Mouse (Mus musculus) frontal cortex, postnatal 14 days (tissue): Measurements from ENCODE around the gene 4930402F06Rik.

Source experiments
- DNase-seq, 2 experiments: peaks; one replicate each; pipeline ENCODE4 v3.0.0; 2022; ENCODE audit warnings: low spot score in 2 of 2

The 4930402F06Rik gene

DNA sequence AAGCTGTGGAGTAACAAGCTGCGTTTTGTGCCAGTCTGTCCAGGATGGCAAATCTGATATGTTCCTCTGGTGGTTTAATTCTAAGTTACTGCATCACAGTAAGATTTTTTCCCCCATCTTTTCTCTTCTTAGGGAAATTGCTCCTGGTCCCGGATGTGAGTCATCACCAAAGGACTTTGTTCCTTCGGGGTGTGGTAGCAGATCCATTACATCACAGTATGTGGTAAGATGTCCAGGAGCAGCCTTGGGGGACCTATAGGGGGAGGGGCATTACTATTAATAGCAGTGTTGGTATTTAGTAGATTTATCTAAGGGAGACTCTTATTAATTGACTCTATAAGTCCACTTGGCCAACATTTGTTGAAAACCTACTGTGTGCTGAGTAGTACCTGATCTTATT lies 54.4 kb downstream of the 4930402F06Rik start:
- no peak for DNase-seq

DNA sequence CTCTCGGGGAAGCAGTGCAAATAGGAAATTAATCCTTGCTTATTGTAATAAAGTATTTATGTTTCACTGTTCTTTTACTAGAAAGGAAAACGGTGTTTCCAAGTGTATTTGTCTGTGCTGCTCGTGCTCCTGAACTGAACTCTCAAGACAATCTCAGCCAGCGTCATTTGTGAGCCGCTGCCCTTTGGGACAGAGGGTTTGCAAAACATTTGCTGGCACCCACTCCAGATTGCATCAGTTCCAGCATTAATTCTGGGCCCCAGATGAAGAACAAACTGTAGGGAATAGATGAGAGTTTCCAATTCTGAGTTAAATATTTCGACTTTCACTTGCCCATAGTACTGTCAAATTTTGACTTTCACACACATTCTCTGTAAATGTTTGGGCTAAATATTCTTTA lies 58.3 kb downstream of the 4930402F06Rik start:
- no peak for DNase-seq

DNA sequence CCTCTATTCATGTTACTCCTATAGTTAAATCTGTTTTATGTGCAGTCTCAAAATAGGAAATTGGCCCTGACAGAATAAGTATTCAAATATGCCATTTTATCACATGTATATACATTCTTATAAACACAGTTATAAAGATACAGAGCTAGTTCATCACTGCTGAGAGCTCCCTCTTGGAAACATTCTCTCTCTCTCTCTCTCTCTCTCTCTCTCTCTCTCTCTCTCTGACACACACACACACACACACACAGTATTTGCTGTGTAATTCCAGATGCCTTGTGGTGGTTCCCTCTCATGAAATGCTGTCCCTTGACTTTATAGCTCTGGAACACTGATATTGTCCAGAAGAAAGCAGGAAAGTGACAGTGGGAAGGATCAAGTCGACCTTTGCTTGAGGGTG lies 58.9 kb downstream of the 4930402F06Rik start:
- no peak for DNase-seq

DNA sequence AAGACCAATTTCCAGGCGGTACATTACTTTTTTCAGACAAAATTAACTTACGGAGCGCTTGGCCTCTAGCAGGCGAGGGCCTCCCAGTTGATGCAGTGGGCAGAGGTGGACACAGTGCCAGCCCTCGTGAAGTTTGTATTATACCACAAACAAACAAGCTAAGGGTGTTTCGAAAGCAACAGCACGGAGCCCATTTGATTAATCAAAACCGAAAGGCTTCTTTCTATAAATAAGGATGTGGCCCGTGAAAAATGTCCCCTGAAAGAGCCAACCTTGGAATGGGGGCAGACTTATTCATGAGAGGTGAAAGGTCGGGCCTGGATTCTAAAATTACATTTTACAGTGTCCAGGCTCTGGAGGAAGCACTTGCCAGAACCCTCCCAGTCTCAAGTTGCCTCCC lies 59.6 kb downstream of the 4930402F06Rik start:
- no peak for DNase-seq

DNA sequence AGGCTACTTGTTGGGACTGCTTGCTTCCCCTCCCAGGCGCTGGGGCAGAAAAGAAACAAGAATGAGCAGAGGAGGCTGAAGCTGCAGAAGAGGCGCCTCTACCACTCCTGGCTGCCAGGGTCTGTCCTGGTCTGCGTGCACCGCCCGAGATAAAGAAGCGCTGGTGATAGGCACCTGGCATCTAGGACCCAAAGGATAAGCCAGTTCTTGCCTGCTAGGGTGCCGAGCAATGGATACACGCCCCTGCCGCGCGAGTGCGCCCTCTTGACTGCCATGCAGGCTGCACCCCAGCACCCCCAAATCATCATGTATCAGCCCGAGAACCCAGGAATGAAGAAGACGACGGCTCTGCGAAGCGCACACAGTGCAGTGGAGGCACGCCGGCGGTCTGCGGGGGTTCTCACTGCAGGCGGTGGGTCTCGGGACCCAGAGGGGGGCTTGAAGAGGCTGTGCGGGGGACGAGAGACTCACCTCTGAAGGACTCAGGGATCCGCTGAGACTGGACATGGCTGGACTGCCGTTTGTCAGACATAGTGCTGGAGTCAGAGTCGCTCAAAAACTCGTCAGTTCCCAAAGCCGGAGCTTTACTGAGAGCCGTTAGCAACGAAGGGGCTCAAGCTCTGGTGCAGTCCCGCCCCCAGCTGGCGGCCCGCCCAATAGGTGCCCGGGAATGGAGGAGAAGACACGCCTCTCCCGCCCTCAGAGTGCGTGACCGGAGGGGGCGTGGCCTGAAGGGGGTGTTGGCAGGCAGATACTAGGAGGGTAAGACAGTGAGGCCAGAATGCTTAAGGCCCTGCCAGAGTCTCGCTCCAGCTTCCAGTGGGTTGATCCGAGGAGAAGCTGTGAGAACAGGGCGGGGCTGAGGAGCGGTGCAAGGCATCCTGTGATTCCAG lies 60.3 kb downstream of the 4930402F06Rik start, which contains the start of gene Stom:
TSS of gene Stom (minus strand) at position 589 of the 893 bp plus-strand sequence.
- DNase-seq = peak; percentile 94 to 97

DNA sequence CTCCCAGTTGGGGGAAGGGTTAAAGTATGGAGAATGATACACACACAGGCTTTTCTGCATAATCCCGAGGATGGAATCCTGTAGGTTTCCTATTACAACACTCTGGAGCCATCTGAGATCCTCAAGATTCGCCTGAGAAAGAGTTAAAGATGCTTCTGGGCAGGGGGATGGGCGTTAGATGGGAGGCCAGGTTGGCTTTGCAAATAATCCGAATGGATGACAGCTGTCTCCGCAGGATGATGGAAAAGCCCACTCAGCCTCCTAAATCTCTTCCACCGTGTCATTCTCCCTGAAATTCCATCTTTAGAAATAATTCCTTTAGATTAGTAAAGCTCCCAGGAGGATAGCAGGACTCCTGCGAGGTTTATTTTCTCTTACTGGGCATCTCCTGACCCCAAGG lies 61.4 kb downstream of the 4930402F06Rik start:
- no peak for DNase-seq

DNA sequence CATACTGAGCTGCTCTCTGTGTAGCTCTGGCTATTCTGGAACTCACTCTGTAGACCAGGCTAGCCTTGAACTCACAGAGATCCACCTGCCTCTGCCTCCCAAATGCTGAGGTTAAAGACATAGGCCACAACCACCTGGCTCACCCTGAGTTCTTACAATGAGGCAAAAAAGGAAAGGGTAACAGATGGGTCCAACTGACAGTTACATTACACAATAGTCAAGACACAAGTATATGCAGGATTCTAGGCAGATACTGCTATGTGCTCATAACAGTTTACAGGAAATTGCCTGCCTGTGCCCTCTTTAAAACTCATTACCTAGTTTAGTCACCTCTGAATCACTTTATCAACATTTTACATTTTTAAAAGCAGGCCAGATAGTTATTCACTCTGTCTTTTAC lies 63.3 kb downstream of the 4930402F06Rik start:
- no peak for DNase-seq

DNA sequence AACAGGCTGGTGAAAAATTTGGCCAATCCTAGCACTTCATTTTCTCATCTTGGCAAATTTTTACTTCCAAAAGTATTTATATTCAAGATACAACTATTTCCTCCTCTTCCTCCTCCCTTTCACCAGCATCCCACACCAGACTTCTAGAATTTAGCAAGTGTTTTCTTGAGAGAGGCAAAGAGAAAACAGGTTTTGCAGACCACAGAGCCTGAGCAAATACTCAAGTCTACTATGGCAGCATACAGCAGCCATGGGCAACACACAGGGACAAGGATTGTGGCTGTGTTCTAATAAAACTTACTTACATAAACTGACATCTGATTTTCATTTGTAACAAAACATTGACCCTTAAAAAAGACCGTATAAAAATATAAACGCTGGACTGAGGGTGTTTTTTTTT lies 65.8 kb downstream of the 4930402F06Rik start:
- DNase-seq = no peak

DNA sequence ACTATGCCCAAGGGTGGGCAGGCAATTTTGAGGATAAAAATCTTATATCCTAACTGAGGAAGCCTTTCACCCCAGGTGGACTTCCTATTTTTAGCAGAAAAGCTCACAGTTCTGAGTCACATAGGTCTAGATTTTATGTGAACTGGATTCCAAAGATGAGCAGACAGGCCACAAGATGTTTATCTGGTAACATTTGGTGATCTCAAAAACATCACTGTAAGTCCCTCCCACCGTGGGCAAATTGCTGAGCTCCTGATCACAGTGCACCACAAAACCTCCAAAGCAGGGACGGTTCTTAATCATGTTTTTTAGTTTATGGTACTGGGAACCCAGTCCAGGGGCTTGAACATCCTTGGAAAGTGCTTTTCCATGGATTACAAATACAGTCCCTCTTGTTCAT lies 67.9 kb downstream of the 4930402F06Rik start:
- no peak for DNase-seq

DNA sequence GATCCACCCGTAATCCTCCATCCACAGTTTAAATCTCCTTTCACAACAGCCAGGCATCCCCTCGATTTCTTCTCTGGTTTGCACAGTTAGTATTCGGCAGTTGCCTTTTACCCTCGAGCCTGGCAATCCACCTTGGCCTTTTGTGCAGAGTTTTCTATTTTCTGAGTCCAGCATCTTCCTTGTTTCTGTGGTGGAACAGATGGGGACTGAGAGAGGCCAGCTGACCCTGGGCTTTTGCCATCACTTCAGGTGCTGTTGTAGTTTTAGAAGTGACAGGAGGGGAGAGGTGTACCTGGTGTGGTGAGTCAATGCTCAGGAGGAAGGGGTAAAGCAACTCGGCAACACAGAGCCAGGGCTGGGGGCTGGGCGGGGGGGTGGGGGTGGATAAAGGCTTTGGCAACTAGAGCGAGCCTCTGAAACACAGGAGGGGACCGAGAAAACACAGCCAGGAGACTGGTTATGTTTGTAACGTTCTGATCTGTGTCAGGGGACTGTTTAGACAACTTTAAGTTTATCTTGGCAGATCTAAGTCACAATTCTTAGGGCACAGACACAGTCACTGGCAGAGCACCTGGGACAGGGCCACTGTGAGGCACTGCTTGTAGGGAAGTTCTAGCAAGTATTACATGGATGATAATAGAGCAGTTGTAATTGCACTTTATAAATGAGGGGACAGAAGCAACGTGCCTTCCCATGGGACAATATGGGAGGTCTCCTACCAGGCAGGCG lies 68.7 kb downstream of the 4930402F06Rik start:
- no peak for DNase-seq

DNA sequence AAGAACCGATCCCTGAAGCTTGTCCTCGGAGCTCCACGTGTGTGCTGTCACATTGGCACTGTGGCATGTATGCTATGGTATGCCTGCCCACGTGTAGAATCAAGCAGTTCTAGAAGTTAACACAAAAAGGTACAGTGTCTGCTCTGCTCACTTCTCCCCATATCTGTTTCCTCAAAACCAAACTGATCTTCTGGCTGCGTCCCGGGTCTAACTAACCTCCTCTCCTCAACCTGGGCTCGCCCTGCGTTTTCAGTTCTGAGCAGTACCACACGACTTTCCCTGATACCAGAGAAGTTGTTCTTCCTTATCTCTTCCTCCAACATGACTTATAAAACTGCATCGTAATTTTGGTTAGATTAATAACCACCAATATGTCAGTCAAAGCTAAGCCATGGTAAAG lies 69.4 kb downstream of the 4930402F06Rik start:
- DNase-seq = no peak

DNA sequence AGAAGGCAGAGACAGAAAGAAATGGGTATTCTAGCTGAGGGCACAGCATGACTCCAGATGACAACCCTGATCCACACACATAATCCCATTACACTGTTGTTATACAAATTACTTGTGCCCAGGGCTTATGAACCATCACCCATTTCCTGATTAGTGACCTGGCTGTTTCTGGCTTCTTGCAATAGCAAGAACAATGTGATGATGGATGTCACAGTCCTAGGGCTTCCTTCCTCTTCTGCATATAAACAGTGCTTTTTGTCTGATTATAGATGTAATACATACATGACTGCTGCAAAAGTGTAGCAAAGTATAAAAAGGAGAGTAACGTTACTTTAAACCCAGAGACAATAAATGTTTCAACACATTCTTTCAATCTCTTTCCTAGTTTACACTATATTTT lies 70.0 kb downstream of the 4930402F06Rik start:
- DNase-seq = no peak

DNA sequence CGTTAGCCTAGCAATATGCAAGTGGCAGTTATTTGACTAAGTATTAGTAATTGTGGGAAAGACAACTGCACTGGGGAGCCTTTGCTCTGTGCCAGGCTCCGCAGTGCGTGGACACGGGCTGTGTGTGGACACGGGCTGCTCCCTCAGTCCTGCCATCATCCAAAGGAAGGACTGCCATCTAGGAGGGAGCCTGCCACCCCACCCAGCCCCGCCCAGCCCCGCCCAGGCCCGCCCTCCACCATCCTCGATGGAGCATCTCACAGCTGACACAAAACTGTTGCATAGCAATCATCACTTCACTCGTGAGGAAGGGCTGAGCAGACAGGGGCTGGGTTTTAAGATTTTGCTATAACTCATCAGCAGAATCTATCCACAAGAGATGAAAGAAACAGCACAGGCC lies 71.0 kb downstream of the 4930402F06Rik start:
- DNase-seq = no peak
